Mouse (Mus musculus) C2C12 (cell line): ENCODE measurements around the gene Abr.

Experiments used
- CEBPB ChIP-seq: IDR thresholded peaks from one replicate; pipeline ENCODE4 v1.6.1; 2011; ENCODE audit warnings: low read depth, mild to moderate bottlenecking, control low read depth, moderate library complexity
- CTCF ChIP-seq: IDR thresholded peaks from one replicate; pipeline ENCODE4 v1.5.1; 2011; ENCODE audit not compliant: control insufficient read depth, insufficient read depth, insufficient read length
- FOSL1 ChIP-seq: IDR thresholded peaks from one replicate; pipeline ENCODE4 v1.8.0; 2011; ENCODE audit warnings: mild to moderate bottlenecking, low read length; ENCODE audit not compliant: poor library complexity, insufficient read depth, severe bottlenecking
- MAX ChIP-seq: IDR thresholded peaks from one replicate; pipeline ENCODE4 v1.6.1; 2011; ENCODE audit warnings: mild to moderate bottlenecking, control low read depth
- MYOD1 ChIP-seq: IDR thresholded peaks from one replicate; pipeline ENCODE4 v1.6.1; 2011; ENCODE audit warnings: low read depth; ENCODE audit not compliant: control insufficient read depth, insufficient read length
- MYOG ChIP-seq: IDR thresholded peaks from one replicate; pipeline ENCODE4 v1.6.1; 2011; ENCODE audit not compliant: control insufficient read depth, insufficient read length; ENCODE audit errors: extremely low read depth
- USF1 ChIP-seq: IDR thresholded peaks from one replicate; pipeline ENCODE4 v1.6.1; 2011; ENCODE audit warnings: low read depth, mild to moderate bottlenecking, control low read depth, moderate library complexity

- TF ChIP-seq CTCF (no peak), MYOG (no peak), USF1 (no peak), MYOD1 (no peak), MAX (no peak), CEBPB (no peak), FOSL1 (no peak)
Measured at GRCm38 (mm10) chr11:76467073-76467472, 155.0 kb downstream of the Abr start.
